Mouse (Mus musculus): Measurements from ENCODE around the gene Khsrp.

DNA sequence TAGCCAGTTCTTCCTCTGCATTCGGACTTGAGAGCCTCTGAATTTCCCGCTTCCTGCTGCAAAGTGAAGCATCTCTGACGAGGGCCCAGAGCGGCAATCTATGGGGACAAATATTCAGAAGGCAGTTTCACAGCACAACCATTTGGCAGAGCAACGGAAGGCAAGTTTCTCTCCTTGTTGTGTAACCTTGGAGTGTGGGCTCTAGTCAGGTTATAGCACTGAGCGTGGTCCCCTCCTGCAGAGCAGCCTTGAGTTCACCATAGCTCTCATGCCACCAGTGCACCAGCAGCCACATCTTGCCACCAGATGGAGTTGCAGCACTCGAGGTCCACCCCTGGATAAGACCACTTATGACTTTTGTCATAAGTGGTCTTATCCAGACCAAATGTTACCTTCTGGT lies 42.9 kb downstream of the Khsrp start:
- TF ChIP-seq TCF12 (IDR thresholded peaks at IDR 0.05; ENCODE audit: insufficient read depth, poor library complexity, severe bottlenecking), result no peak
- TF ChIP-seq POLR2A (IDR thresholded peaks at IDR 0.05; ENCODE audit: insufficient read length, low read depth), result no peak
- TF ChIP-seq E2F4 (IDR thresholded peaks at IDR 0.05; ENCODE audit: insufficient read depth), result no peak
- no peak for TF ChIP-seq USF1 (IDR thresholded peaks at IDR 0.05; ENCODE audit: low read depth)
- no peak for TF ChIP-seq MYOD1 (IDR thresholded peaks at IDR 0.05; ENCODE audit: control insufficient read depth in 1 of 3, insufficient read length in 2 of 3, low read depth in 2 of 3)
- TF ChIP-seq POLR2AphosphoS2 (IDR thresholded peaks at IDR 0.05; ENCODE audit: insufficient read length, low read depth), result no peak
- TF ChIP-seq MYOG (IDR thresholded peaks at IDR 0.05; ENCODE audit: control insufficient read depth in 1 of 3, insufficient read depth in 1 of 3, insufficient read length in 2 of 3, low read depth in 2 of 3), result no peak
- no peak for TF ChIP-seq CEBPB (IDR thresholded peaks at IDR 0.05; ENCODE audit: insufficient read depth, poor library complexity, severe bottlenecking)
- TF ChIP-seq TCF3 (IDR thresholded peaks at IDR 0.05; ENCODE audit: insufficient read length, low read depth), result no peak
